Mouse (Mus musculus) E14TG2a.4 (cell line): Measurements from ENCODE around the gene Slc30a5.

Experiments
- CTCF ChIP-seq: conservative IDR thresholded peaks from 2 replicates; pipeline ENCODE4 v1.5.1; 2014; ENCODE audit warnings: low read length
- NANOG ChIP-seq: IDR thresholded peaks from 2 replicates; pipeline ENCODE4 v1.6.1; 2014; ENCODE audit warnings: borderline replicate concordance, low read length, mixed read lengths
- POU5F1 ChIP-seq: IDR thresholded peaks from 2 replicates; pipeline ENCODE4 v1.6.1; 2014; ENCODE audit warnings: low read length, borderline replicate concordance

DNA sequence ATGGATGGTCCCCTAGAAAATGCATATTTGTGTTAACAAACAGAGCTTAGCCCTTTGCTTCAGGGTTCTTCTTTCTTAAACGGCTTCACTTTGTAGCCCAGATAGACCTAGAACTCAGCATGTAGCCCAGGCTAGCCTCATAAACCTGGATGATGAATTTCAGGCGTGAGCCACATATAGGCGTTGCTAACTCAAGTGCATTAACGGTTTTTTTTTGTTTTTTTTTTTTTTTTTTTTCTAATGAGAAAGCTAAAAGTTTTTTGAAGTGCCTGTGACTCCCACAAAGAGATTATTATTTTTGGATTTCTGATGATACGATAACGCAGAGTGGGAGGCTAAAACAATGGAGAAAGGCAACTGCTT is 394 bp upstream of the Slc30a5 start:
- TF ChIP-seq CTCF (no peak), POU5F1 (no peak), NANOG (no peak)
